Mouse (Mus musculus) neural tube, embryonic 14.5 days (tissue): ENCODE results near the gene Zbtb16. TPM values are rescaled to one million over a fixed set of nuclear protein-coding genes. Genes with fewer than 3 reads are reported as not detected.

Experiments
- ATAC-seq: fragments of 200-750 bp; cut with Nextera tagmentation; 2 replicates; pipeline ENCODE4 v1.8.0; 2017; ENCODE audit warnings: low read depth, mild to moderate bottlenecking, moderate TSS enrichment, moderate library complexity
- H3K27ac ChIP-seq: fragments of 300-500 bp; sonication (generic); 2 replicates; pipeline ENCODE4 v1.5.1; 2014; ENCODE audit warnings: low read depth, mild to moderate bottlenecking, control low read depth, low read length, moderate library complexity, mixed read lengths
- H3K27me3 ChIP-seq: fragments of 300-500 bp; sonication (generic); 2 replicates; pipeline ENCODE4 v1.6.1; 2014; ENCODE audit warnings: low read length; ENCODE audit not compliant: control insufficient read depth, insufficient read depth
- H3K36me3 ChIP-seq: fragments of 300-500 bp; sonication (generic); 2 replicates; pipeline ENCODE4 v1.6.1; 2014; ENCODE audit warnings: low read length, mixed read lengths; ENCODE audit not compliant: control insufficient read depth, insufficient read depth
- H3K4me1 ChIP-seq: fragments of 300-500 bp; sonication (generic); 2 replicates; pipeline ENCODE4 v1.6.1; 2014; ENCODE audit warnings: low read length; ENCODE audit not compliant: control insufficient read depth, insufficient read depth
- H3K4me2 ChIP-seq: fragments of 300-500 bp; sonication (generic); 2 replicates; pipeline ENCODE4 v1.6.1; 2014; ENCODE audit warnings: mild to moderate bottlenecking, low read depth, low read length, control low read depth
- H3K4me3 ChIP-seq: fragments of 300-500 bp; sonication (generic); 2 replicates; pipeline ENCODE4 v1.5.1; 2014; ENCODE audit warnings: low read depth, low read length, control low read depth, mixed read lengths
- H3K9ac ChIP-seq: fragments of 300-500 bp; sonication (generic); replicated peaks from 2 replicates; pipeline ENCODE4 v1.6.1; 2014; ENCODE audit warnings: low read depth, mild to moderate bottlenecking, control low read depth, low read length, mixed read lengths
- H3K9me3 ChIP-seq: fragments of 300-500 bp; sonication (generic); 2 replicates; pipeline ENCODE4 v1.6.1; 2016; ENCODE audit warnings: low read length; ENCODE audit not compliant: control insufficient read depth
- WGBS: fragments of 180-500 bp; shearing (Covaris S2); extraction: QIAGEN DNeasy Blood & Tissue Kit; methylation state at CpG from one replicate; pipeline ENCODE4 v1.1.7; 2014; 5-methylcytosine and 5-hydroxymethylcytosine counted together
- polyA plus RNA-seq: library from polyadenylated mRNA; unstranded; fragments of >200 nt; fragmentation: Nextera tagmentation; extraction: Ambion mirVana; gene quantifications from 2 replicates; pipeline ENCODE4 v1.2.1, GENCODE M21; 2014

Zbtb16 gene
- polyA plus RNA-seq, 1 experiment from 2014 or later: 12.0 TPM

DNA sequence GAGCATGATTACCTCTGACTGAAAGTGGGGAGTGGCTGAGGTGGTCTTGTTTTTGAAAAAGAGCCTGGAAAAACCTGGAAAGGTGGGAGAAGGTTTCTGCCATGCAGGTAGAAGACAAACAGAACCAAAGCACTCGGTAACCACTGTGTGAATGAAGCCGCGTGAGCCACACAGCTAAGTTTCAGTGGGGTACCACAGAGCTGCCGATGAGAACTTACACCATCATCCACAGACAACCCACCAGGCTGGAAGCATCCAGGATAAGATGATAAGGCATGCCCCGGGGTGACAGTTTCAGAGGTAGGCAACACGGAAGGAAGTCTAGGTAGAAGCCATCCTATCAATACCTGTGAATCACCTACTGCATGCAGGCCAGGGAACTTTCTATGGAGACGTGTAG lies 93.9 kb downstream of the Zbtb16 start:
- Histone ChIP-seq H3K4me2 (no peak overlapping the region), H3K4me1 (peaks cover 32% of the 10 kb centered on the region), H3K27me3 (no peaks in the 10 kb centered on the region), H3K27ac (no peak overlapping the region), H3K36me3 (no peaks in the 10 kb centered on the region), H3K9ac (no peak overlapping the region), H3K4me3 (no peak overlapping the region), H3K9me3 (no peaks in the 10 kb centered on the region)
- 98% methylated on average over 7 of the region's 7 CpGs for WGBS
- ATAC-seq: no peak

DNA sequence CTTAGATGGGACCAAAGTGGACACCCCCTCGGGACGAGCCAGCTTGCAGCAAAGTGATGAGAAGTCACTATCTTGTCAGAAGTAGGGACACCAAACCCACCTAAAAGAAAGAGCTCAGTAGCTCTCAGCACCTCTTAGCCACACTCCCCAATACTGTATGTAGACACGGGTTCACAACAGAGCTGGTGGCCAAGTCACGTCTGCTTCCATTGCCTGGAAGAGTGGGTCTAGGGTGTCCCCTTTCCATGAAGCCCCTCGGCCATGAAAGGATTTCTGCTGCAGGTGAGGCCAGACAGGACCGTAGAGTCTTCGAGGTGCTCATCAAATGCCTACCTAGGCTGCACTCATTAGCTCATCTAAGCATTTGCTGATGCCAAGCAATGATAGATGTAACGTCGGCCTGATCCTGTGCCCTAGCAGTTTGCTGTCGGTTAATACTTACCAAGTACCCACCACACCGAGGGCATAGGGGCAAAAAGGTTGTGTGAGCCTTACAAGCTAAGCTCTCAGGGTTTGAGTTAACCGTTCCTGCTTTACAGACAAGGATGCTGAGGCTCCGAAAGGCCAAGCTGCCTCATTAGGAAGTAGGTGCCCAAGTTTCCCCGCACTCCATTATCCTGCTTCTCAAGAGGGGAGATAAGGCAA lies 94.5 kb downstream of the Zbtb16 start:
- no peaks in the 10 kb centered on the region for H3K27me3 ChIP-seq
- no peaks in the 10 kb centered on the region for H3K9me3 ChIP-seq
- peaks cover 38% of the 10 kb centered on the region for H3K4me1 ChIP-seq
- WGBS: 97% methylated on average over 14 of the region's 14 CpGs
- no peak overlapping the region for H3K4me2 ChIP-seq
- no peak for ATAC-seq
- no peak overlapping the region for H3K4me3 ChIP-seq
- H3K27ac ChIP-seq: no peak overlapping the region
- H3K36me3 ChIP-seq: no peaks in the 10 kb centered on the region
- H3K9ac ChIP-seq: no peak overlapping the region

DNA sequence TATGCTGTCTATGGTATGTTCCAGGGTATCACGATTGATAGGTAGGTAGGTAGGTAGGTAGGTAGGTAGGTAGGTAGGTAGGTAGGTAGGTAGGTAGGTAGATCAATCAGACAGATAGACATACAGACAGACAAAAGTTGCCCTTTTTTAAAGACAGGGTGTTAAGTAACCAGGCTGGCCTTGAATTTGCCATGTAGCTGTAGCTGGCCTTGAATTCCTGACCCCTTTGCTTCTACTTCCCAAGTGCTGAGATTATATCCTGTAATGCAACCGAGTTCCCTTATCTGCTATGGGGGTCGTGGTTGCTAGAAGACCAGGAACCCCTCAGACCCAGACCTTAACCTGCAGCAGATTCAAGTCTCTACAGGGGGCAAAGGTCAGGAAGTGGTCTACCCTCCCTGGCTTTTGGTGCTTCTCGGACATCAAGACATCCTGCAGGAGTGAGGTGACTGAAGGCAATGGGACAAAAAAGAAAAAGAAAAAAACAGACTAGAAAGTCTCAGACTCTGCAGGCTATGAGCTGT lies 95.2 kb downstream of the Zbtb16 start:
- WGBS: 81% methylated on average over 4 of the region's 4 CpGs
- no peak for ATAC-seq
- H3K36me3 ChIP-seq: no peaks in the 10 kb centered on the region
- no peak overlapping the region for H3K9ac ChIP-seq
- peaks cover 44% of the 10 kb centered on the region for H3K4me1 ChIP-seq
- H3K4me3 ChIP-seq: no peak overlapping the region
- H3K27me3 ChIP-seq: no peaks in the 10 kb centered on the region
- no peak overlapping the region for H3K4me2 ChIP-seq
- H3K27ac ChIP-seq: peak overlapping the region; percentile 64
- H3K9me3 ChIP-seq: no peaks in the 10 kb centered on the region

DNA sequence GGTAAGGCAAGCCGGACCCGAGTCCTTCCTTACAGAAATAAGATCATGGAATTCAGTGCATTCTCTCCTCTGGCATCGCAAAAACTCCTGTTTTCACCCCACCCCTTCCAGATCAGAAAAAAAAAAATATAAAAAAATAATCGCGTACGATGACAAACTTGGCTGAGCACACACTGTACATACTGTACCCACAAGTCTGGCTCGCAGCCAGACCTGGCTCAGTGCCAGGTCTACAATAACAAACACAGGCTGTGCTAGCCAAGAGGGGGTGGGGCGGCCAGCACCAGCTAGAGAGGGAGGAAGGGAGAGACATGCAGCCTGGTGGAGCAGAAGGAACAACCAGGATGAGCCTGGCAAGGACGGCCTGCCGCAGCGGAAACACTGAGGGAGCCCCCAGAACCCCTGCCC lies 95.9 kb downstream of the Zbtb16 start:
- no peak overlapping the region for H3K4me2 ChIP-seq
- H3K9ac ChIP-seq: no peak overlapping the region
- H3K36me3 ChIP-seq: no peaks in the 10 kb centered on the region
- H3K4me1 ChIP-seq: peaks cover 51% of the 10 kb centered on the region
- no peaks in the 10 kb centered on the region for H3K9me3 ChIP-seq
- WGBS: 17% methylated on average over 11 of the region's 11 CpGs
- H3K27me3 ChIP-seq: no peaks in the 10 kb centered on the region; the same call in 1 of the 2 replicates
- ATAC-seq: peak; percentile 92
- no peak overlapping the region for H3K4me3 ChIP-seq
- H3K27ac ChIP-seq: peak overlapping the region; percentile 64

DNA sequence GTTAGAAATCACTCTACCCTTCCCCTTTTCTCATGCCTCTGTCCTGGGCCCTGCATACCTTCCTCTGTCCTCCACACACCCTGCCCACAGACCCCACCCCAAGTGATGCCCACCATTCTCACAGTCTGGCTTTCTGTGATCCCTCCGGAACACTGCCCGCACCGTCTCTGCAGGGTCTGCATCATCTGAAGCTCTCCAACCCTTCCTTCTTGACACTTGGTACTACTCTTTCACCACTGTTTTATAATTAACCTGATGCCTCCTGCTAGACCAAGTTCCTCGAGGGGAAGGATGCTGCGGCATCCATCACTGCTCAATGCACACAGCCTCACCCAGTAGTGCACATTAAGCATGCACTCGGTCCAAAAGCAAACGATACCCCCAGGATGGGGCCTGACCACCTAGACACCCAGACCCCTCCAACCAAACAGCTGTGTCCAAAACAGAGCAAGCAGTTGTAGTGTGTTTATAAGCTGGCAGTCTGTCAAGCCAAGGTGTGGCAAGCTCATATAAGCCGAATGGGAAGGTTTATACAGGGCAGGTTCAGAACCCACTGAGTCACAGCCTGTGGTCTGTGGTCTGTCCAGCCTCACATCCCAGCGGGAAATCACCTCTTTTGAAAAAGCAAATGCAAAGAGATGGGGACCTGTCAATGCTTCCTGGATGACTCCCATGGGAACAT lies 97.1 kb downstream of the Zbtb16 start:
- H3K4me3 ChIP-seq: no peak overlapping the region
- no peak overlapping the region for H3K9ac ChIP-seq
- H3K4me1 ChIP-seq: peaks cover 59% of the 10 kb centered on the region
- 0 out of 2 replicates have a peak overlapping the region, but pooled peaks have one; percentile 5 for H3K27ac ChIP-seq
- H3K4me2 ChIP-seq: no peak overlapping the region
- H3K27me3 ChIP-seq: no peaks in the 10 kb centered on the region; the same call in 1 of the 2 replicates
- ATAC-seq: no peak
- H3K36me3 ChIP-seq: no peaks in the 10 kb centered on the region
- WGBS: 75% methylated on average over 9 of the region's 9 CpGs
- no peaks in the 10 kb centered on the region for H3K9me3 ChIP-seq

DNA sequence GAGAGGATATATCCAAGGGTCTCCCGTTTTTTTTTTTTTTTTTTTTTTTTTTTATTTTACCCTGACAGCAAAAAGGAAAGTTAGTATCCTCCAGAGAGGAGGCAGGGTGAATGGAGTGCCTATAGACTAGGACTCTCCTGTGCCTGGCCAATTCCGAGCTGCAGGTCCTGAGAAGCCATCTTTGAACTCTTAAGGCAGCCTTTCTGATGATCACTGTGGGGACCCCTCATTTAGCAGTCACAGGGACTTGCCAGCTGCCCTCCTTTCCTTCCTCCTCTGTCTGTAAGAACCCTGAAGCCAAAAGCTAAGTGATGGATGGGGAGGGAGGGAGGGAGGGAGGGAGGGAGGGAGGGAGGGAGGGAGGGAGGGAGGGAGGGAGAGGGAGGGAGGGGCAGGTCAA lies 98.1 kb downstream of the Zbtb16 start:
- no peak overlapping the region for H3K9ac ChIP-seq
- no peaks in the 10 kb centered on the region for H3K9me3 ChIP-seq
- peaks cover 69% of the 10 kb centered on the region for H3K4me1 ChIP-seq
- 0 out of 2 replicates have a peak overlapping the region, but pooled peaks have one; percentile 58 for H3K27ac ChIP-seq
- H3K4me2 ChIP-seq: no peak overlapping the region
- H3K27me3 ChIP-seq: no peaks in the 10 kb centered on the region; the same call in 1 of the 2 replicates
- no peaks in the 10 kb centered on the region for H3K36me3 ChIP-seq
- 33% methylated on average over 2 of the region's 2 CpGs for WGBS
- ATAC-seq: no peak
- no peak overlapping the region for H3K4me3 ChIP-seq

DNA sequence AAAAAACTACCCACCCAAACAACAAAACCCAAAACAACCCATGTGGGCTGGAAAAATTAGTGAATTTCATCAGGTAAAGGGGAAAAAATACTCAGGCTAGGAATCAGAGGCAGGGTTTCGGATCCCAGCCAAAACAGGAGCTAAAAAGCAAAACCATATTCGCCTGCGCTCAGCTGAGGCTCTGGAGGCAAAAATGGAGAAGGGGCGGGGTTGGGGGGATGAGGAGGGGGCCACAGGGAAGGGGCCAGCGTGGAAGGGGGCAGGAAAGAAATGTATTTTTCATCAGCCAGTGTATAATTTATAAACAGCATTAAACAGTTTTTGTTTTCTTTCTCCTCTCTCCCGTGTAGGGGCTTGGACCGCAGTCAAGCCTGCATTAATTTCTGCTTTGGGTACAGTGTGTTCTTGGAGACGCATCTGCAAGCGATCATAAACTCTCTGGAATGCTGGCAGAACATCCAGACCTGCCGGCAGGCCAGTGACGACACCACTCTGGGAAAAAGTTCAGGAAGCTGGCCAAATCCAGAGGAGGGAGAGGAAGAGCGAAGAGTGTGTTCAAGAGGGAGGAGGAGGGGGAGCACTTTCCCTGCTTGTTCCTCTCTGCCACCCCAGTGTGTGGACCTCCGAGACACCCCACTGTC lies 98.7 kb downstream of the Zbtb16 start:
- Histone ChIP-seq H3K4me2 (peak overlapping the region; percentile 5; the same call in 1 of the 2 replicates), H3K9ac (no peak overlapping the region), H3K36me3 (no peaks in the 10 kb centered on the region), H3K9me3 (no peaks in the 10 kb centered on the region), H3K27me3 (no peaks in the 10 kb centered on the region; the same call in 1 of the 2 replicates), H3K4me3 (no peak overlapping the region), H3K4me1 (peaks cover 70% of the 10 kb centered on the region), H3K27ac (peak overlapping the region; percentile 58; the same call in 1 of the 2 replicates)
- ATAC-seq: peak; percentile 10; the same call in 1 of the 2 replicates
- 29% methylated on average over 13 of the region's 13 CpGs for WGBS

DNA sequence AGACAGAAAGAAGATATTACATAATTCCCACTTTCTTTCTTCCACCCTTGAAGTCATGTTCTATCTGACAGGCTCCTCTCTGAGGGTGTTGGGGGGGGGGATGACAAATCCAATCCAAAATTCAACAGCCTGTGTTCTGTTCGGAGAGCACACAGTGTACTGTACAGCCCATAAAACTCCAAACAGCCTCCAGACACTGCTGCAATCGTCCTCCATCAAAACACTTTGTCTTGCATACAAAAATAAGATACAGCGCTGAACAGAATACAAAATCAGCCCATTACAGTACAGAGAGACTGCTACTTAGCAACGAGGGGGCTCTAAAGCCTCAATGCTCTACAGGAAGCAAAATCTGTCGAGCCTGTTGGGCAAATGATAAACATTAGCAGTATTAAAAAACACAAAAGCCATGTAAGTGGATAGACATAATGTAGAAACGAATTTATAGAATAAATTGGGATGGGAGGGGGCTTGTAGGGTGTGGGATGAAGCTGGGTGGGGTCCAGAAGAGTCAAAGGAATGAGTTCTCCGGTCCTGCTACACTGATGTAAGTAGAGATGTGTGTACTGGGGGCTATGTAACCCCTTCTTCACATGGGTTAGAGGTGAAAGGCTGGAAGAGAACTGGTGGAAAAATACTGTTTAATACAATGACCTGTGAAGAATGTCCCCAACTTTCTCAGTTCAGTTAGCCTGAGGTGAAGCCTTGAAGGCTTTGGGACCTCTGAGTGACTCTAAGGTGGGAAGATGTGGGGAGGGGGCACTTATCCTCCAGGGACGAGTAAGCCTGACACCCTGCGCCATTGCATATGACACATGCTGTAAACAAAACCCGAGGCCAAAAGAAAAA lies 99.4 kb downstream of the Zbtb16 start:
- Histone ChIP-seq H3K9ac (no peak overlapping the region; the same call in 1 of the 2 replicates), H3K4me3 (no peak overlapping the region), H3K27me3 (no peaks in the 10 kb centered on the region; the same call in 1 of the 2 replicates), H3K9me3 (no peaks in the 10 kb centered on the region), H3K4me2 (peak overlapping the region; percentile 18; the same call in 1 of the 2 replicates), H3K27ac (peak overlapping the region; percentile 58), H3K4me1 (peaks cover 70% of the 10 kb centered on the region), H3K36me3 (no peaks in the 10 kb centered on the region)
- WGBS: 23% methylated on average over 10 of the region's 10 CpGs
- ATAC-seq: peak; percentile 39
